Mouse (Mus musculus) myocyte (in vitro differentiated cells): Measurements from ENCODE around the gene Rere. TPM values are rescaled to one million over a fixed set of nuclear protein-coding genes. Genes with fewer than 3 reads are reported as not detected.

ENCODE experiments used
- H3K27me3 ChIP-seq: one replicate; pipeline ENCODE4 v1.6.1; 2011; ENCODE audit not compliant: control insufficient read depth, insufficient read depth, insufficient read length
- H3K36me3 ChIP-seq: one replicate; pipeline ENCODE4 v1.6.1; 2011; ENCODE audit not compliant: control insufficient read depth, insufficient read depth
- H3K4me2 ChIP-seq: one replicate; pipeline ENCODE4 v1.6.1; 2011; ENCODE audit warnings: low read depth, control low read depth
- H3K4me3 ChIP-seq: one replicate; pipeline ENCODE4 v1.5.1; 2011; ENCODE audit warnings: mild to moderate bottlenecking, control low read depth, moderate library complexity
- H3K79me2 ChIP-seq: one replicate; pipeline ENCODE4 v1.6.1; 2011; ENCODE audit not compliant: control insufficient read depth, insufficient read depth
- H3ac ChIP-seq: one replicate; pipeline ENCODE4 v1.6.1; 2011; ENCODE audit not compliant: control insufficient read depth, insufficient read length
- CEBPB ChIP-seq: IDR thresholded peaks from 2 replicates; pipeline ENCODE4 v1.6.1; 2011; ENCODE audit warnings: mild to moderate bottlenecking, moderate library complexity; ENCODE audit not compliant: poor library complexity, insufficient read depth, severe bottlenecking
- E2F4 ChIP-seq: IDR thresholded peaks from one replicate; pipeline ENCODE4 v1.6.1; 2011; ENCODE audit warnings: mild to moderate bottlenecking, control low read depth, moderate library complexity; ENCODE audit not compliant: insufficient read depth
- MAX ChIP-seq: IDR thresholded peaks from one replicate; pipeline ENCODE4 v1.6.1; 2011; ENCODE audit warnings: low read depth, mild to moderate bottlenecking, control low read depth
- MYOD1 ChIP-seq, 3 experiments: IDR thresholded peaks; one replicate each; pipeline ENCODE4 v1.6.1; 2011; ENCODE audit warnings: control low read depth in 2 of 3, low read depth in 2 of 3, mild to moderate bottlenecking in 2 of 3, moderate library complexity in 1 of 3; ENCODE audit not compliant: insufficient read length in 2 of 3, control insufficient read depth in 1 of 3
- MYOG ChIP-seq, 3 experiments: IDR thresholded peaks; one replicate each; pipeline ENCODE4 v1.6.1; 2011; ENCODE audit warnings: control low read depth in 2 of 3, low read depth in 2 of 3, mild to moderate bottlenecking in 2 of 3; ENCODE audit not compliant: insufficient read length in 2 of 3, control insufficient read depth in 1 of 3, insufficient read depth in 1 of 3
- POLR2A ChIP-seq: IDR thresholded peaks from one replicate; pipeline ENCODE4 v1.6.1; 2011; ENCODE audit warnings: low read depth, mild to moderate bottlenecking, control low read depth, moderate library complexity; ENCODE audit not compliant: insufficient read length
- POLR2AphosphoS2 ChIP-seq: IDR thresholded peaks from one replicate; pipeline ENCODE4 v1.6.1; 2011; ENCODE audit warnings: low read depth, control low read depth; ENCODE audit not compliant: insufficient read length
- REST ChIP-seq: IDR thresholded peaks from one replicate; pipeline ENCODE4 v1.6.1; 2011; ENCODE audit warnings: mild to moderate bottlenecking, control low read depth, moderate library complexity; ENCODE audit not compliant: insufficient read depth, insufficient read length
- SRF ChIP-seq: IDR thresholded peaks from one replicate; pipeline ENCODE4 v1.6.1; 2011; ENCODE audit warnings: low read depth; ENCODE audit not compliant: control insufficient read depth, insufficient read length
- TCF12 ChIP-seq: IDR thresholded peaks from one replicate; pipeline ENCODE4 v1.6.1; 2011; ENCODE audit warnings: mild to moderate bottlenecking, control low read depth; ENCODE audit not compliant: poor library complexity, insufficient read depth, severe bottlenecking
- TCF3 ChIP-seq: IDR thresholded peaks from one replicate; pipeline ENCODE4 v1.6.1; 2011; ENCODE audit warnings: low read depth, control low read depth; ENCODE audit not compliant: insufficient read length
- USF1 ChIP-seq: IDR thresholded peaks from one replicate; pipeline ENCODE4 v1.6.1; 2011; ENCODE audit warnings: low read depth, mild to moderate bottlenecking, control low read depth, moderate library complexity
- polyA plus RNA-seq: library from polyadenylated mRNA; unstranded; fragments of >200 nt; fragmentation: generic; extraction: Trizol; gene quantifications from one replicate; pipeline ENCODE4 v1.2.1, GENCODE M21; 2012; ENCODE audit warnings: missing spikeins

Rere gene
- polyA plus RNA-seq, 1 experiment: 34.0 TPM

DNA sequence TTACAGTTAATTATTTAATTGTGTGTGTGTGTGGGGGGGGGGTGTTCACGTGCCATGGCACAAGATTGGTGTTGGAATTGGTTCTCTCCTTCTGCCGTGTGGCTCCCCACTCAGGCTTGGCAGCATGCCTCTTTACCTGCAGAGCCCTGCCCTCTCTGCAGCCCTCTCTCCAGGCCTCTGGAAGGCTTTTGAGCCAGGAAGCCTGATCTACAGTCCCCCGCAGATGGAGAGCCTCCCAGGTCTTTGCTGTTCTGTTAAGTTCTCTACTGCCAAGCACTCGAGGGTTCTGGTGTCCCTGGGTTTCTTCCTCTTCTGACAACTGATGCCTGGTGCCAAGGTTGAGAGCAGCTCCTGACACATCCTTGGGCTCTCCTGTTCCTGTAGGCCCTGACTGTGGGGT, 27.0 kb upstream of the Rere start:
- Histone ChIP-seq H3K79me2 (no peaks in the 10 kb centered on the region), H3K27me3 (no peaks in the 10 kb centered on the region), H3ac (no peak overlapping the region), H3K36me3 (peaks cover 12% of the 10 kb centered on the region), H3K4me3 (no peak overlapping the region), H3K4me2 (no peak overlapping the region)
- TF ChIP-seq POLR2A: no peak
- no peak for TF ChIP-seq TCF3
- TF ChIP-seq USF1: no peak
- TF ChIP-seq CEBPB: no peak
- TF ChIP-seq SRF: no peak
- no peak for TF ChIP-seq TCF12
- no peak for TF ChIP-seq E2F4
- no peak for TF ChIP-seq MYOG (IDR thresholded peaks at IDR 0.05; ENCODE audit: control insufficient read depth in 1 of 3, insufficient read depth in 1 of 3, insufficient read length in 2 of 3, low read depth in 2 of 3)
- no peak for TF ChIP-seq MAX
- TF ChIP-seq REST: no peak
- TF ChIP-seq MYOD1 (IDR thresholded peaks at IDR 0.05; ENCODE audit: control insufficient read depth in 1 of 3, insufficient read length in 2 of 3, low read depth in 2 of 3): no peak
- TF ChIP-seq POLR2AphosphoS2: no peak

DNA sequence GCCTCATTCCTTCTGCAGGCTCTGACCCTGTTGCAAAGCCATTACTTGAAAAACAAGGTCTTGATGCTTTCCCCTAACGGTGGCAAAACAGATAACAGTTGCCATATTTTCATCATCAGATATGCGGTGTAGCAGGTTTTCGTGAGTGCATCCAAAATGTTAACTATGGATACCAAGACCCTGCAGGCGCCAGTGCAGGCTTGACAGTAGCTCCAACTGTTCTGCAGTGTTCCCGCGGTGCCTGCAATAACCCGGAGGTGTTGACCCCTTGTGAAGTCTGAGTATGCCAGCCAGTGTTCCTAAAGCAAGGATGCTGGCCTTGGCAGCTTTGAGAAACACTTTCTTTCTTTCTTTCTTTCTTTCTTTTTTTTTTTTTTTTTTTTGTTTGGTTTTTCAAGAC, 26.3 kb upstream of the Rere start:
- TF ChIP-seq SRF: no peak
- no peak for TF ChIP-seq TCF12
- no peak for TF ChIP-seq POLR2AphosphoS2
- Histone ChIP-seq H3K4me3 (no peak overlapping the region), H3K79me2 (no peaks in the 10 kb centered on the region), H3K36me3 (peaks cover 5% of the 10 kb centered on the region), H3ac (no peak overlapping the region), H3K4me2 (no peak overlapping the region), H3K27me3 (no peaks in the 10 kb centered on the region)

DNA sequence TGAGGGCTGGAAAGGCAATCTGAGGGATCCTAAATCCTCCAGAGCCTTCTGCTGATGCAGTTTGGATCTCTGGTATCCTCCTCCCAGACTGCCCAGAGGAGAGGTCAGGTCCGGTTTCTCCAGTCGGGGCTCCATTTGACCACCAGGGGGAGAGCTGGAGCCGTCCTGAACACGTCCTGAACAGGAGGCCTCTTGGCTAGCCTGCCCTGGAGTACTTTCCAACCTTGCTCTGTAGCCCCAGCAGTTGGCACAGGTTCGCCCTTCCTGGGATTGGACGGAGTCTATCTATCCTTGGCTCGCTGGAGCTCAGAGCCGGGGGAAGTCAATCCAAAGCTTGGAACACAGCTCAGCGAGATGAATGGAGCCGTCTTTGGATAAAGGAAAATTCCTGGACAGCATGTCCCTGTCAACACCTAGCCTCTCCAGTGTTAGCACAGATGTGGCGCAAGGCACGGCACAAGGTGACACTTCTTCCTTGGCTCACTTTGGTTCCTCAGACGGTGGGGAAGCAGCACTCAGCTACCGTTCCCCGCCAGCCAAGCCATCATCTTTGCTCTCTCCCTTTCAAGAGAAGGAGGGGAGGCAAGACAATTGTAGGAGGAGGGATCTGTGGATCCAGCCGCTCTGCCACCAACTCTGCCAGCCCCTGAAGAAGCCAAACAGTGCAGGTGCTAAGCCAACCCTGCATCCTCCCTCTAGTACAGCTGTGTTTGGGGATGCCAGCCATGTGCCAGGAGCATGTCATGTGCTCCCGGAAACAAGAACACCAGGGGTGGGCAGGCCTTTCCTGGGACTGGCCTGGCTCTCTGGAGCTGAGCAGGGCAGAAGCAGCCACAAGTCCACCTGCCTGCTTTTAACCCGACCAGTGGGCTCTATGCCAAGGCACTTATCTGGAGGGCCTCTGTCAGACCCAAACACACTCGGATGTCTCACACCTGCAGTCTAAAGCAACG, 23.9 kb upstream of the Rere start:
- Histone ChIP-seq H3K79me2 (no peaks in the 10 kb centered on the region), H3K27me3 (no peaks in the 10 kb centered on the region), H3ac (no peak overlapping the region), H3K4me2 (no peak overlapping the region), H3K36me3 (no peaks in the 10 kb centered on the region), H3K4me3 (no peak overlapping the region)
- no peak for TF ChIP-seq TCF12
- no peak for TF ChIP-seq USF1
- no peak for TF ChIP-seq TCF3
- TF ChIP-seq SRF: no peak
- no peak for TF ChIP-seq MAX
- no peak for TF ChIP-seq REST
- TF ChIP-seq POLR2A: no peak
- no peak for TF ChIP-seq CEBPB
- TF ChIP-seq MYOG (IDR thresholded peaks at IDR 0.05; ENCODE audit: control insufficient read depth in 1 of 3, insufficient read depth in 1 of 3, insufficient read length in 2 of 3, low read depth in 2 of 3): no peak
- no peak for TF ChIP-seq E2F4
- no peak for TF ChIP-seq POLR2AphosphoS2
- TF ChIP-seq MYOD1 (IDR thresholded peaks at IDR 0.05; ENCODE audit: control insufficient read depth in 1 of 3, insufficient read length in 2 of 3, low read depth in 2 of 3): no peak

- H3ac ChIP-seq: no peak overlapping the region
- no peak overlapping the region for H3K4me3 ChIP-seq
- H3K36me3 ChIP-seq: no peaks in the 10 kb centered on the region
- H3K27me3 ChIP-seq: no peaks in the 10 kb centered on the region
- TF ChIP-seq POLR2A (no peak), POLR2AphosphoS2 (no peak), REST (no peak), TCF12 (no peak), MAX (no peak), TCF3 (no peak), E2F4 (no peak), CEBPB (no peak), SRF (no peak), USF1 (no peak), MYOD1 (IDR thresholded peaks at IDR 0.05; ENCODE audit: control insufficient read depth in 1 of 3, insufficient read length in 2 of 3, low read depth in 2 of 3) (no peak), MYOG (IDR thresholded peaks at IDR 0.05; ENCODE audit: control insufficient read depth in 1 of 3, insufficient read depth in 1 of 3, insufficient read length in 2 of 3, low read depth in 2 of 3) (no peak)
- no peaks in the 10 kb centered on the region for H3K79me2 ChIP-seq
- no peak overlapping the region for H3K4me2 ChIP-seq
Measured at GRCm38 (mm10) chr4:150258388-150258787, 23.1 kb upstream of the Rere start.

- no peak overlapping the region for H3ac ChIP-seq
- TF ChIP-seq POLR2A (no peak), POLR2AphosphoS2 (no peak), E2F4 (no peak), MYOD1 (IDR thresholded peaks at IDR 0.05; ENCODE audit: control insufficient read depth in 1 of 3, insufficient read length in 2 of 3, low read depth in 2 of 3) (no peak), USF1 (no peak), SRF (no peak), TCF12 (no peak), MAX (no peak), REST (no peak), TCF3 (no peak), CEBPB (no peak), MYOG (IDR thresholded peaks at IDR 0.05; ENCODE audit: control insufficient read depth in 1 of 3, insufficient read depth in 1 of 3, insufficient read length in 2 of 3, low read depth in 2 of 3) (no peak)
- H3K4me2 ChIP-seq: no peak overlapping the region
- H3K27me3 ChIP-seq: no peaks in the 10 kb centered on the region
- no peaks in the 10 kb centered on the region for H3K79me2 ChIP-seq
- no peaks in the 10 kb centered on the region for H3K36me3 ChIP-seq
- H3K4me3 ChIP-seq: no peak overlapping the region
Measured at GRCm38 (mm10) chr4:150259577-150259976, 21.9 kb upstream of the Rere start.
